Mouse (Mus musculus) layer of hippocampus, adult 18-20 months (tissue): ENCODE results near the gene Zmynd11. TPM values are rescaled to one million over a fixed set of nuclear protein-coding genes. Genes with fewer than 3 reads are reported as not detected.
"Not testable (repeated sequence)": the region's sequence is repeated elsewhere in the genome, so short reads cannot be mapped to it uniquely, and the experiment has no call there.

Source experiments
- DNase-seq, 2 experiments: peaks; one replicate each; pipeline ENCODE4 v3.0.0; 2022; ENCODE audit warnings: low spot score in 2 of 2
- long read RNA-seq: library from polyadenylated mRNA; stranded (forward); transcript quantifications from one replicate; pipeline ENCODE4 v2.0.0, GENCODE M21; 2021
- total RNA-seq, 2 experiments: library from RNA; stranded (reverse); gene quantifications; 2 replicates each; pipeline ENCODE4 v1.2.3; 2021

Zmynd11 gene
- 100 to 1,000 TPM; 241 to 276 TPM for total RNA-seq
- long read RNA-seq, full-length matches to known transcripts, result 75 of 284 reads
- long read RNA-seq, partial matches to known transcripts, result 23 of 284 reads
- long read RNA-seq, other reads (novel, unspliced or antisense), result 186 of 284 reads

- DNase-seq, result peak; percentile 25 to 52
Measured at GRCm38 (mm10) chr13:9764646-9765536, at the start of gene Zmynd11. Gene Zmynd11 (minus strand): TSS chr13:9765330.

DNA sequence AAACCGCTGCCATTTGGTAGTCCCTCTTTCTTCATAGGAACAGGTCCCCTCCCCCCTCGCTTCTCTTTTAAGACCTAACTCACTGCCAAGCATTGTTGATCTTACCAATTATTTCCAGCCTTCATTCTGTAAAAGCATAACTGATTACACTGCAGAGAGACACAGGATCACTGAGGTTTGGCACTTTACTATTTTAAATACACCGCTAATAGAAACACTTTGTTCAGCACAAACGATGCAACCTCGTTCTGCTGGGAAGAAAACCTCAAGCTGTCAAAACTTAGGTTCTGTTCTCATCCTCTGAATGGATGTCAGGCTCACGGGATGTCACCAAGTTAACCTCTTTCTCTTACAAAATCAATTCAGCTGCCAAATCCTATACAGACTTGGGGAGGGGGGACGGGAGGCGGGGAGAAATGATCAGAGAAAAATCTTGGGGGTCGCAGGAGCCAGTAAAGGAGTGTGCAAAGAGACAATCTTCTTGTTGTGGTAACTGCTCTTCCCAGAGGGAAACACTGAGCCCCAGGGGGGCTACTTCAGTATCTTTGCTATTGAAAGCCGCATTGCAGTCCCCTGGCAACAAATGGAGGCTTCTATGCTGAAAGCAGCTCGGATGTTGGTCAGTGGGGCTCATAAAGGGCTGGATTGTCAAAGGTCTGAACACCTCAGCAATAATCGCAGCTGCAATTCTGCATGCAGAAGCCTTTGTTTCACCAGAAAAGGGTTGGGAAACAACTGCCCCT lies 30.9 kb upstream of the Zmynd11 start:
- DNase-seq, result peak in 1 of 2 experiments; percentile 7

- DNase-seq, result no peak
Measured at GRCm38 (mm10) chr13:9786050-9786449, 20.9 kb upstream of the Zmynd11 start.

DNA sequence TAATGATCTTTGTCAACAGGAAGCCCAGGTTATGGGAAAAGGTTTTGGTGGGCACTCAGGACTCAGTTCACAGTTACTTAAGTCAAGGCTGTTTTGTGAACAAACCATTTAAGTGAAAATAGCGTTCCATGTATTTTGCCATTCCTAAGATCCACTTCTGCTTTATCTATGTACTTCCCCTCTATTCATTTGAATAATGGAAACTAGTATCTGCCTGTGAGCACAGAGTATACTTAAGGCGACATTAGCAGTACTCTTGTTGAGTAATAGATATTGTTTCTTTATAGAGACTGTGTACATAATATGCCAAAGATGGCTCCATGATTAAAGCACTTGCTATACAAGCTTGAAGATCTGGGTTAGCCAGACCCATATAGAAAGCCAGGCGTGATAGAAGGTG lies 18.6 kb upstream of the Zmynd11 start:
- DNase-seq, result no peak

DNA sequence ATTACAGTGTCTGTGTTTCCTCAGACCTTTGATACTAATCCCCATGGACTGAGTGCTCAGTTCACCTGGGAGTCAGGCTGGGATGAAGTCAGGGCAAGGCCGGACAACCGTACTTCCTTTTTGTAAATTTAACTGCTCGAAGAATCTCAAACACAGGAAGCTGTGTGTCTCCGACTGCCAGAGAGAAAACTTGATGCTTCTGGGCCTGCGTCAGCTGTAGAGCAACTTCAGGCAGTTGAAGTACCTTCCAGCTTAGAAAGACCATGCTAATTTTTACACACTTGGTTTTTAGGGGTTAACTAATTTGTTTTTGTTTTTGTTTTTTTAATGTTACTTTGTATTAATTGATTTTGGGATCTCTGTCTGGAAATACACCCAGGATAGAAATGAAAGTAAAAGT lies 10.8 kb upstream of the Zmynd11 start:
- no peak for DNase-seq

DNA sequence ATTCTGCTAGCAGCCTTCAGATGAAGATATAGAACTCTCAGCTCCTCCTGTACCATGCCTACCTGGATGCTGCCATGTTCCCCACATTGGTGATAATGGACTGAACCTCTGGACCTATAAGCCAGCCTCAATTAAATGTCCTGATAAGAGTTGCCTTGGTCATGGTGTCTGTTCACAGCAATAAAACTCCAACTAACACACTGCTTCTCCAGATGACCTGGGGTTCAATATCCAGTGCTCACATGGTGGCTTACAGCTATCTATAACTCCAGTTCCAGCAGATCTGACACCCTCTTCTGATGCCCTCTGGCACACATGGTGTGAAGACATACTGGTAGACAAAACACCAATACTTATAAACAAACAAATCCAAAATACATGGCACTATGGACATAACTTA lies 8.9 kb upstream of the Zmynd11 start:
- no peak for DNase-seq

DNA sequence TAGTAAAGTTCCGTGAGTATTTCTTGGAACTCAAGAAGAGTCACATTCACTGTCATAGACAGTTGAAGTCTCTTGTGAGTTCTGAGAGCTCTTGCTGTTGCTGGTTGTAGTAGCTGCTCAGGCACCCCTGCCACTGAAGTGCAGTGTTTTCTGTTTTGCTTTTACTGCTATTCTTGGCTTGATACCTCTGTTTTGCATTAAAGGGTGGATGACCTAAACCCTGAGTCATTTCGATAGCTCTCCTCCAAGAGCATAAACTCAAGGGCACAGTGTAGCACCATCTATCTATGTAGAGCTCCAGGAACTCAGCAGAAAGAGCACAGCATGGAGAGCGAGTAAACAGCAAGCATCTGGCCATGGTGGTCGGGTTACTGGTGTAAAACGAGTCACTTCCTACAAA lies 2.1 kb upstream of the Zmynd11 start:
- DNase-seq, result no peak

DNA sequence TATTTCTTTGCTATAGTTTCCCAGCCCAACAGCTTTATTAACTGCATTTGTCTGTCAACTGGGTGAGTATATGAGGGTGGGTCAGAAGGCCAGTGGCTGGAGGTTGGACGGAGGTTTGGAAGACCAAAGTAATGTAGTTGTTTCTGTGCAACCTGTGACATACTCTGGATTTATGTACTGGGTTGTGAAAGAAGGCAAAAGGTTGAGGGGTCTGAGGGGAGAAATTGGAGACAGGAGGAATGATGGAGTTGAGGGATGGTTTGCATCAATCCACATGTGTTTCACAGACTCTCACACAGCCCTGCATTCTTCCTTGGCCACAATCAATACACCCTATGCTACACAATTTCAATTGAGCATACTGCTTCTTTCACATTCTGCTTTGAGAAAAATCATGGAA lies 1.4 kb upstream of the Zmynd11 start:
- no peak for DNase-seq

DNA sequence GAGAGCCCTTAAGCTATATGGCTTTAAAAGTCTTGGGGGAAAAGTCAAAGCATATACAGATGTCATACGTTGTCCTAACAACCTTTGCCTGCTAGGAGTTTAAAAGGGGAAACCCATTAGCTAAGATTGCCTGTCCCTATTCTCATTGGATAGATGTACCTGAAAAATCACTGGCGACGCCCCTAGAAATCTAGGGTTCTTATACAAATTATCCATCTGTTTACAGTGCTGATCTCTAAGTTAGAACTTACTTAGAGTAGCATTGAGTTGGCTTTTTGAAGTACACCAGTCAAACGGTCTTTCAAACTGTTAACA lies 364 bp upstream of the Zmynd11 start:
- no peak for DNase-seq

DNA sequence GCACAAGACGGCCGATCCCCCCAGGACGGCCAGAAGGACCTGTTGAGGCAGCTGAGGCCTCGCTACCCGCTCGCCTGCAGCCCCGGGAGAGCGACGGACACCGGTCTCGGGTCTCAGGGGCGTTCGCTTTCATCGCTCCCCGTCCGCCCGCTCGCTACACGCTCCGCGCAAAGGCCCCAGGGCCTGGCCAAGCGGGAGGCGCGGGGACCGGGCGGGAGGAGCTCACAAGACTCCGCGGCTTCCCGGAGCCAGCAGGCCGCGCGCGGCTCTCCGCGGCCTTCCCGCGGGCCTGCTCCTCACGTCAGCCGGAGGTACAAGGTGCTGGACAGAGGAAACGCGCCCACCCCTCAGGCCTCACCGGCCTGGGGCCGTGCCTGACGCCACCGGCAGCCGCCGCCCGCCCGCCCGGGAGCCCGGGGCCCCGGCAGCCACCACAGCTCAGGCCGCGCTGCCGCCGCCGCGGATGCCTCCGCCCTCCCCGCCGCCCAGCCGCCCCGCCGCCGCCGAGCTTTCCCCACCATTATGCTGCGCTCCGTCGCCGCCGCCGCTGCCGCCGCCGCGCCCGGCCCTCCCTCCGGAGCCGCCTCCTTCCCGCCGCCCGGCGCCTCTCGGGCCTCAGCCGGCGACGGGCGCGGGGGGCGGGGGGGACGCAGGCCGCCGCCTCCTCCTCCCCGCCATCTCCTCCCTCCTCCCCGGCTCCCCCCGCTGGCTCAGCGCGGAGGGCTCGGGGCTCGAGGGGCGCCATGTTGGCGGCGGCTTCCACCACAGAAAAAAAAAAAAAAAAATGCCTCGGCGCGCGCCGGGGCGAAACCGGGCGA lies 1.1 kb downstream of the Zmynd11 start:
- DNase-seq, result peak; percentile 46 to 68

DNA sequence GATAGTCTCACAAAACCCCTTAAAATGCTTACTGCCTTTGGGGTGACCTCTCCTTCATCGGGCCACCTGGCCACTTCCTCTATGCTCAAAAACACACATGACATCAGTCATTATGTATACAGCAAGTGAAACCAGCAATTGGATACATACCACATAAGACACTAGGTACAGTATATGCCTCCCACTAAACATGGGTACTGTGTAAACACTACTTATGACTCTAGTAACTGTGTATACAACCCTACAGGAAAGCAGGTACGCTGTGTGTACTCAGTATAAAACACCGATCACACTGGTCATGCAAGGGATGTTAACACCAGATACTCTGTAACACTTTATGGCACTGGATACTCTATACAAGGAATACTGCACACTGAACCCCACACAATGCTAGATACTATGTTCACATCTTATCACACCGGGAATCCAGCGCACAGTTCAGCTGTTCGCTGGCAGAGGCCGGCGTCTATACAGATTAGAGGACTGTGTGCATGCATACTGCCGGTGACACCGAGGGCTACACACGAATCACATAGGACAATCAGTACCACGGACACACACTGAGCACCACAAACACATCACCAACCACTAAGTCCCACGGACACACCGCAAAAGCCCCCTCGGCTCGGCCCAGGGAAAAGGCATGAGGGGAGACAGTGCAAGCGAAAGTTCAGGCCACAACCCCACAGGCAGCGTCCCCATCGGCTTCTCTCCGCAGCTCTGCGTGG lies 1.9 kb downstream of the Zmynd11 start:
- DNase-seq, result no peak

GRCm38 (mm10) chr13:9760057-9760456 lies 5.1 kb downstream of the Zmynd11 start:
- no peak for DNase-seq

GRCm38 (mm10) chr13:9757842-9758491 lies 7.2 kb downstream of the Zmynd11 start:
- DNase-seq, result no peak

- no peak for DNase-seq
Measured at GRCm38 (mm10) chr13:9753706-9754105, 11.4 kb downstream of the Zmynd11 start.

DNA sequence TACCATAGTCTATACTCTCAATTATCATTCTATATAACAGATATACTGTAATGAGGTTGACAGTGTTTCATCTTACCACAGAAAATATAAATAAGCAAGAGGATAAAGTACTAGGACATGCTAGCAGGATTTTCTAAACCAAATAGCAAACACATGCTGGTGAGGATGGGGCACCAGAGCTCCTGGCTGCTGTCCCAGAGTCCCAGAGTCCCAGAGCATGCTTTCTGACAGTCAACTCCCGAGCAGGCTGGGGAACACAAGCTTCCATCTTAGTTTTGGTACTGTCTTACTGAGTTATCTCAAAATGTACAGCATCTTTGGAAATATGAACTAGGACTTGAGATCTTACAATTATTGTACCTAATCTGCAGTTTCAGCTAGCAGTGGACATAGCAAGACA lies 14.8 kb downstream of the Zmynd11 start:
- DNase-seq, result peak in 1 of 2 experiments; percentile 72

- peak in 1 of 2 experiments; percentile 57 for DNase-seq
Measured at GRCm38 (mm10) chr13:9749796-9750195, 15.3 kb downstream of the Zmynd11 start.

DNA sequence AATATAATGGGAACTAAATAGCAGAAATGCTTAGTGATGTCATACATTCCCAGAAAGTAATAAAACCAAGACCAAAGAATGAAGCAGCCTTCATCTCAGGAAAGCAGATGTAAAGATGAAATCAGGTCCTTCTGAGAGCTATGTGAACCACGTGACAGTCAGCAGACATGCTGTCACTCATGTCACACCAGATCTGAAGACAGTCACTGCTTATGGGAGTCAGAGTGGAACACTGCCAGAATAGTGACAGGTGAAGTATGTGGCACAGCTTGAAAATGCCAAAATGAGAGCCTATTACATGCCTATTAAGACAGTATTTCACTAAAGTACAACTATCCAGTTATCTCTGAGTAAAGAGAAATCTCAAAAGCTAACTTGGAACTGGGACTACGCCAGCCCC lies 26.9 kb downstream of the Zmynd11 start:
- DNase-seq, result no peak

DNA sequence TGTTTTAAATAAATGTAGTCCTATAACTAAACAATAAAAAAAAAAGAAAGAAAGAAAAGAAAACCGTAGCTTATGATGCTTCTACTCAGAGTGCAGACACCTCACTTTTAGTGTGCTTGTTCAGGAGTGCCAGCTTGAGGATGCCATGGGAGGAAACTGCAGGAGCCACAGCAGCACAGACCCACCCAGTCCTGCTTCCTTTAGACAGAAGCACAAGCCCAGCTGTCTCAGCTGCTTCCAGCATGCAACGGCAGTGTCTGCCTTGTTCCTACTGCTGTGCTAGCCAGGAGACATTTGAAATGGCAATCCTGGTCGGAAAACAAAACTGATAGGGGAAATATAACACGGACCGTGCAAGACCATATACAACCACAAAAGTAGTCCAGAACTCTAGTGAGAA lies 28.1 kb downstream of the Zmynd11 start:
- no peak for DNase-seq

GRCm38 (mm10) chr13:9732262-9732661 lies 32.9 kb downstream of the Zmynd11 start:
- DNase-seq, result not testable (repeated sequence)

GRCm38 (mm10) chr13:9729073-9729472 lies 36.1 kb downstream of the Zmynd11 start:
- DNase-seq, result no peak
